Mouse (Mus musculus): Measurements from ENCODE around the gene Atn1. TPM values are rescaled to one million over a fixed set of nuclear protein-coding genes. Genes with fewer than 3 reads are reported as not detected.

Atn1 gene
- total RNA-seq, 2 experiments from 2014 or later: 154 to 162 TPM

DNA sequence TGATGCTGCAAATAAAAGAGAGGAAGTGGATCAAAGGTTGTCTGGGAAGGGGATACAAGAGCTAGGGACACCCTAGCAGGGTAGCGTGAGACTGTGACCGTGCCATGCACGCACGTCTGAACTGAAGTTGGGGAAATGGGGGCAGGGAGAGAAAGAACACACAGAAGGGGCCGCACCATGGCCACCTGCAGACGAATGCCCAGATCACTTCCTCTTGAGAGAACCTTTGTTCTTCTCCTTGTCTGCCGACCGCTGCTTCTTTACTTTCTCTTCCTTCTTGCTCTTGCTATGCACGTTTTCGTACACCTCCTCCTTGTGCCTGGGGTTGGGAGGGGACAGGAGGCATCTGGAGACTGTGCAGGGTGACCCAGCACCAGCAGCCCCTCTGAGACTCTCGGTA is 35.4 kb downstream of the Atn1 start:
- intact Hi-C loops (cut with DNase I): no loop called here
- no peak for DNase-seq (ENCODE audit: low spot score in 2 of 2)

DNA sequence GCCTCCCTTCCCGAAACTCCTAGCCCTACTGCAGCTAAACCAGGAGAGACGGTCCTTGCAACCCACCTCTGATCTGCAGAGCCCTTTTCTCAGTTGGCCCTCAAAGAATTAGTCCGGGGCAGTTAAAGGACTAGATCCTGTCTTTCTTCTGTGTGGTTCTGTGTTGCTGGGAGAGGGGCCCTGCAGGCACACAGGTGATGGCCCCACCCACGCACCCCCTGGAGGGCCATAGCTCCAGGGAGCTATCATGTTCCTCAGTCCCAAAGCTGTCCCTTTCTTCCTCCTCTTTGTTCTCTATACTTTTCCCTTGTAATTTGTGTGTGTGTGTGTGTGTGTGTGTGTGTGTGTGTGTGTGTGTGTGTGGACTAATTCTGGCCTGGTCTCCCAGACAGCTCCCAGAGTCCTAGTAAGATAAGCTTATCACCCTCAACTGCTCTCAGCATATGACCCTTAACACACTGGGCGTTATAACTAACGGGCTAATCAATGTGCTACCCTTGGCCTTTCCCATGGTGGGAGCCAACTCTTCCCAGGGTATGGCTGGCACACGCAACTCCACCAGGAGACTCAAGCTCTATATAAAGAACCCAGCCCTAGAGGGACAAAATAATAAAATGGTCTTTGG is 36.9 kb downstream of the Atn1 start:
- DNase-seq (ENCODE audit: low spot score in 2 of 2): no peak
- intact Hi-C loops (cut with DNase I): no loop called here

DNA sequence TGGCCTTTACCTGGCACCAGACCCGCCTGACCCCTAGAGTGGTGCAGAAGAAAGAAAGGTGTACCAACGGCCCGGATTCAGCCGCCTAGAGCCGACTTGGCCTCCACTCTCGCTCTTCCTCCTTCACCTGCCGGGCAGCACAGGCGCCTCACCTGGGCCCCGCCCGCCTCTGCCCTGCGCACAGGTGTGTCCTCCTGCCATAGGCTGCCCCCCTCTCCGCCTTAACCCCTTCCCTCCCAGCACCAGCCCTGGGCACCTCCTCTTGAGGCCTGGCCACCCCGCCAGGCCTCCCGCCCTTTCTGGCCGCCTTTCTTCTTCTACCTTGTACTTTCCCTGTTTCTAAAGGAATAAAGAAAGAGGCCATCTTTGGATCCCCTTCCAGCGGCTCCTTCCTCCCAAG is 37.6 kb downstream of the Atn1 start:
- intact Hi-C loops (cut with DNase I): no loop called here

DNA sequence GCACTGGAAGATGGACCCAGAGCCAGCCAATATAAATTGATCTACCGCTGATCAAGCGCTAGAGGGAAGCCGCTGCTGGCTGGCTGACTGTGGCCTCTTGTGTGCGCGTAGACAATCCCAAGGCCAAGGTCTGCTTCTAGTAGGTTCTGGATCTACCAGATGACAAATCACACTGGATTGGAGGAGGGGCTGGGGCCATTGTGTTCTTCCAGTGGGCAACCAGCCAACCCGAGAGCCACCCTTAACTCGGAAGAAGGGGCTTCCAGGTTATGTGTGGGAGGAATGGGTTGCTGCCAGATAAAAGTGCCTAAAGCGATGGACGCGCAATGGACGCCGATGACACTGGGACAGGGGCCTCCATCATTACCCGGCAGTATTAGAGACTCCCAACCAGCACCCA is 38.4 kb downstream of the Atn1 start:
- DNase-seq (ENCODE audit: low spot score in 2 of 2): no peak
- intact Hi-C loops (cut with DNase I): no loop called here

More for the DNA sequence above, 37.6 kb downstream of the Atn1 start:
- no peak for DNase-seq (ENCODE audit: low spot score in 2 of 2)

DNA sequence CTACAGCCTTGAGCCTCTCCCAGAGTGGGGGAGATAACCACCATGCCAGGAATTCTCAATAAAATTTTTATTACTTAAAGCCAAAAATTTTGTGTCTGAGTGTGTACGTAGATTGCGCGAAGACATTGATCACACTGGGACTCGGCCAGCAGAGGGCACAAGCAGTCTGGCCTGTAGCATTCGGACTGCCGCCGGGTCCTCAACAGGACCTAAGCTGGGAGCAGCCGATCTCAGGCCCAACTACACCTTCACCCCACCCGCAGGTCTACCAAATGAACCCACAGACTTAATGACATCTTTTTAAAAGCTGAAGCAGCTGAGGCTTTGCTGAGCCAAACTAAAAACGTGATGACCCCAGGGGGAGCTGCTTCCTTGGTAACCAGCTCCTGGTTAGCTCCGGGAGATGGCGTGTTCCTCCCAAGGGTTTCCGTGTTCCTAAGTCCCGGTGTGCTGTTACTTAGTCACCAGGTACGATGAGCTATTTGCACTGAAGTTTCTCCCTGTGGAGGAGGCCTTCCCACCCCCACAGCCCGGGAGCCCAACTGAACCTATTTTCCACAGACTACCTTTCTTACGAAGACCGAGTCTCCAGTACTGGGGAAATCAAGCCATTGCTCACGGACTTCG is 39.3 kb downstream of the Atn1 start:
- intact Hi-C loops (cut with DNase I): no loop called here
- DNase-seq (ENCODE audit: low spot score in 2 of 2): no peak

DNA sequence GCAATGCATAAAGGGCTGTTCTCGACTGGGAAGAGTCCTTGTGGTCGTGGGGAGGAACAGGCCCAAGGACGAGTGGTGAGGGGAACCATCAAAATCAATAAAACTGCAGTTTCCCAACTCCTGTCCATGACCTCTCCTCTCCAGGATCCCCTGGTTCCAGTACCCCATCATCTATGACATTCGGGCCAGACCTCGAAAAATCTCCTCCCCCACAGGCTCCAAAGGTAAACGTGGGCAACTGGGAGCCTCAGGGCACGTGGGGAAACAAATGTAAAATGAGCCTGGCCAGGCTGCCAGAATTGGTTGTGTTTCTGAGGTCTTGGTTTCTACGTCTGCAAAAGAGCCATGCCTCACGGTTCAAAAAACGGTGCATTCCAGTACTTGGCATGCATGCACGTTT is 43.4 kb downstream of the Atn1 start:
- no peak for DNase-seq (ENCODE audit: low spot score in 2 of 2)
- intact Hi-C loops (cut with DNase I): loop anchor here (2.0 to 5.0 kb wide), 4 partner anchors 28 to 294 kb away; partner anchors contain the start of genes Atn1, Gm45234, Grcc10 and Lpcat3

DNA sequence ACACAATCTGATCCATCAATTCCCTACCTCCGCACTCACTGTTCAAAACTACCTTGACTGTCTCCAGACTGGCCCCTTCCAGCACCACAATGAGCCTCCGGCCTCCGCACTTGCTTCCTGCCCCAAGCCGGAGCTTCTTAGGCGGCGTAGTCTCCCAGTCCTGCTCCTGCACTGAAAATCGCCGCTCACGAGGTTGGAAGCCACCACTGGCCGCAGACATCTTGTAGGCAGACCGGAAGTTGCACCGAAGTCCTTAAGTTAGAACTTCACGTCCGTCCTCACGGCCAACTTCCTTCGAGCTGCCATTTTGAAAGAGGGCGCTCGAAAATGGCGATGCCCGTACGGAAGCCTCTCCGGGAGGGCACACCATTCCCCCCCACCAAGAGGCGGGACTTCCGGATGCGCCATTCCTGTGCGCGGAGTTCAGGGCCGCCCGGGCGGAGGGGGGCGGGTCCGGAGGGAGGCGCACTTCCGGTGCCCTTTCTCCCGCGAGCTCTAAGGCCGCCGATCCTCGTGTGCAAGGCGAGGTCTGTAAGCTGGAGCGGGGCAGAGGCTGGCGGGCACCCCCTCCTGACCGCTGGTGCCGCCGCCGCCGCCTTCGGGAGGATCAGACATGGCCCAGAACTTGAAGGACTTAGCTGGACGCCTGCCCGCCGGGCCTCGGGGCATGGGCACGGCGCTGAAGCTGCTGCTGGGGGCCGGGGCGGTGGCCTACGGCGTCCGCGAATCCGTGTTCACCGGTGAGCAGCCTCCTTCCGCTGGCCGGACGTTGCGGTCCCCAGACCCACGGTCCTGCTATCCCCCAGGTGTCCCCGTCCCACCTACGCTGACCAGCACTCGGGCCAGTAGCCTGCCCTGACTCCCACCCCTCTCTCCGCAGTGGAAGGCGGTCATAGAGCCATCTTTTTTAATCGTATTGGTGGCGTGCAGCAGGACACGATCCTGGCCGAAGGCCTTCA is 44.2 kb downstream of the Atn1 start, which contains the start of the genes Emg1 and Phb2:
TSS of gene Emg1 (minus strand) at position 355 of the 959 bp plus-strand sequence.
TSS of gene Phb2 (plus strand) at position 513 of the 959 bp plus-strand sequence.
- DNase-seq (ENCODE audit: low spot score in 2 of 2): peak; percentile 98 to 99
- intact Hi-C loops (cut with DNase I): loop anchor here (2.0 to 5.0 kb wide), 4 partner anchors 29 to 295 kb away; partner anchors contain the start of genes Atn1, Gm45234, Grcc10 and Lpcat3

DNA sequence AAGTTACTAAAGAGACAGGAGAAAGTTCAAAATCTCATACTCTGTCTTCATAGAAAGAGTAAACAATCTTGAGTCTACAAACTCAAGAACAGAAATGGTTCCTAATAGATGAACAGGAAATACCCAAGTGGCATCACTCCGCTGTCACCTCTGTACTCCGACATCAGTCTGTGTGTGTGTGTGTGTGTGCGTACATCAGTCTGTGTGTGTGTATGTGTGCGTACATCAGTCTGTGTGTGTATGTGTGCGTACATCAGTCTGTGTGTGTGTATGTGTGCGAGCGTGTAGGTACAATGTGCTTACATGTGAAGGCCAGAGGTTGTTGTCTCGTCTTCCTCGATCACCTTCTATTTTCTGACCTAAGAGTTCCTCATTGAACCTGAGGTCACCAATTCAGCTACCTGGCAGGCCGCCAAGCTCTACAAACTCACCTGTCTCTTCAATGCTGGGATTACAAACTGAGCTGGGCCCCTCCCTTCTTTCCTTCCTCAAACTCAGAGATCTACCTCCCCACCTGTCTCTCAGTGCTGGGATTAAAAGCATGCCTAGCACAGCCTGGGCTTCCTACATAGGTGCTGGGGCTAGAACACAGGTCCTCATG is 47.9 kb downstream of the Atn1 start:
- no peak for DNase-seq (ENCODE audit: low spot score in 2 of 2)
- intact Hi-C loops (cut with DNase I): no loop called here

DNA sequence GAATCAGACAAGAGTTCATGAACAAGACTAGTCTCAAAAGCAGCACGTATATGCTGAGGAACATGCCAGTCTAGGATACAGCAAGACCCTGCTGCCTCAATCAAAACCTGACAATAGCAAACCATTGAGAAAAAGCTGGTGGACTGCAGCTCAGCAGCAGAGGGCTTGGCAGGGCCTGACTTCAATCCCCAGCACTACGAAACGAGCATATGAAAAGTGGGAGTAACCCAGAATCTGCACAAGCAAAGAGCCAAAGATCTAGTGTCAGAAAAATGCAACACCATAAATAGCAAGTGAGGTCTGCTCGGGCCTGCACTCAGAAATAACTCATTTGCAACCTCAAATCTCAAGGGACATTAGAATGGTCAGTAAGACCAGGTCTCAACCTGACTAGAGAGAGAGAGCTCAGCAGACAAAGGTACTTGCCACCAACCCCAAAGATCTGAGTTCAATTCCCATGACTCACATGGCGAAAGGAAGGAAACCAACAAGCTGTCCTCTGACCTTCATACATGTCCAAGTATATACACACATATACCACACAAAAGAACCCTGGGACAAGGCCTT is 50.2 kb downstream of the Atn1 start:
- no peak for DNase-seq (ENCODE audit: low spot score in 2 of 2)
- intact Hi-C loops (cut with DNase I): no loop called here

DNA sequence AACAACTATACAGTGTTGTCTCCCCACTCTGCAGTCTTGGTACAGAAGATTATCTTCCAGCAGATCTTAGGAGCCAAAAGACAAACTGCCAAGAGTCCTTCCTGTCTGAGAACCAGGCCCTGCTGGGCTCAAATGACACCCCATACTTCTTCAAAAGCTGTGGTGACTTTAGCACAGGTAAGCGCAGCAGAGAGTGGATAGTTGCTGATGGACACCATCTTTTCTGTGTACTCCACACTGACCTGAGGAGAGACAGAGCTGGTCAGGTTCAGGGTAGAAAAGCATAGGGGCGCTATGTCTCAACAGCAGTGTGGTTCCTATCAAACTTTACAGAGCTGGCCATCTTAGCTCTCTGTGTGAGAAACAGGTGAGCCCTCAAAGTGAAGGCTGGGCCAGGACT is 51.9 kb downstream of the Atn1 start:
- intact Hi-C loops (cut with DNase I): loop anchor here (5.0 kb wide), 1 partner anchor 42 kb away; the partner anchor contains the start of gene Lpcat3
- no peak for DNase-seq (ENCODE audit: low spot score in 2 of 2)

DNA sequence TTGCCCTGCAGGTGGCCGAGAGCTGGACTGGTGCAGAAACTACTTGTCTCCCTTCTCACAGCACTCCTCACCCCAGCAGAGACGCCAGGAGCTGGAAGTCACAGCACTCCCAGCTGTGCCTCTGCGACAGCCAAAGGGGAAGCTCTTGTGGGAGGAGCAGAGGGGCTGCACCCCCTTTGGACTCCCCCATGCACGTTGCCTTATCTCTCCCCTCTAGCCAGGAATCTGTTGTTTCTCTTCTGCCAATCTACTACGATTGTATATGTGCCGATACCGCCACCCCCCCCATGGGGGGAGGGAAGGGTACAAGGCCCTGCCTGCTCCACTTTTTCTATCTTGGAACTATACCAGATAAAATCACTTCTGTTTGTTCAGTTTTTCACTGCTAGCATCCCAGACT is 52.5 kb downstream of the Atn1 start:
- intact Hi-C loops (cut with DNase I): loop anchor here (5.0 kb wide), 1 partner anchor 41 kb away; the partner anchor contains the start of gene Lpcat3

DNA sequence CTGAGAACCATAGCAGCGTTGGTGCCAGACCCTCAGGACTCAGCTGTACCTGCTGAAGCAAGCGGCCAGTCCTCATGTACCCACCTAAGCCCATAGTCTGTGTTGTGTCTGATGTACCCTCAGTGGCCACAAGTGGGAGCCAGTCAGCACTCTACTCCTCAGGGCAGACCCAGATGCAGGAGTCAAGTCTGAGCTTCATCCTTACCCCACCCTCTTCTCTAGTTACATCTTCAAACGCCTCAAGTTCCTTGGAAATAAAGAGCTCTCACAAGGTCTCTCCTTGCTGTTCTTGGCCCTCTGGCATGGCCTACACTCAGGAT is 53.6 kb downstream of the Atn1 start:
- peak; percentile 66 to 75 for DNase-seq (ENCODE audit: low spot score in 2 of 2)
- intact Hi-C loops (cut with DNase I): loop anchor here (5.0 kb wide), 1 partner anchor 40 kb away; the partner anchor contains the start of gene Lpcat3

More for the DNA sequence above, 52.5 kb downstream of the Atn1 start:
- DNase-seq (ENCODE audit: low spot score in 2 of 2): no peak

DNA sequence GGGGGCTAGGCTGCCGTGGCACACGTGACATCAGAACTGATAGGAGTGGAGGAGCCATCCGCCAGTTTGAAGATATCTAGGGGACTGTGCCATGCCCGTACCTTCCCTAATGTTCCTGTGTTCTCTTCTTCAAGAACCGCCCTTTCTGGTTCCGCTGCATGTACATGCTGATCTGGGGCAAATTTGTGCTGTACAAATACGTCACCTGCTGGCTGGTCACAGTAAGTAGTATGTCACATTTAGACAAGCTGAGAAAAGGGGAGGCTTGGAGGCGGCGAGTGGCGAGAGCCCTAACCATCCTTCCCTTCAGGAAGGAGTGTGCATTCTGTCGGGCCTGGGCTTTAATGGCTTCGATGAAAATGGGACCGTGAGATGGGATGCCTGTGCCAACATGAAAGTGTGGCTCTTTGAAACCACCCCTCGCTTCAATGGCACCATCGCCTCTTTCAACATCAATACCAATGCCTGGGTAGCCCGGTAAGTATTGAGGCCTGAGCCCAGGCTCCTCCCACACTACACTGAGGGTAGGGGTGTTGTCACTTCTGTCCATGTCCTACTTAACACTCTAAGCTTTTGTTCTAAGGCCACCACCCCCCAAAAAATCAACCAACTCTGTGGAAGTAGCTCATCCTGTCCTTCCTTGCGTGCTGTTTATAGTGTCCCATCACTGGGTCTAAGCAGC is 54.1 kb downstream of the Atn1 start:
- intact Hi-C loops (cut with DNase I): loop anchor here (5.0 kb wide), 1 partner anchor 40 kb away; the partner anchor contains the start of gene Lpcat3
- no peak for DNase-seq (ENCODE audit: low spot score in 2 of 2)

DNA sequence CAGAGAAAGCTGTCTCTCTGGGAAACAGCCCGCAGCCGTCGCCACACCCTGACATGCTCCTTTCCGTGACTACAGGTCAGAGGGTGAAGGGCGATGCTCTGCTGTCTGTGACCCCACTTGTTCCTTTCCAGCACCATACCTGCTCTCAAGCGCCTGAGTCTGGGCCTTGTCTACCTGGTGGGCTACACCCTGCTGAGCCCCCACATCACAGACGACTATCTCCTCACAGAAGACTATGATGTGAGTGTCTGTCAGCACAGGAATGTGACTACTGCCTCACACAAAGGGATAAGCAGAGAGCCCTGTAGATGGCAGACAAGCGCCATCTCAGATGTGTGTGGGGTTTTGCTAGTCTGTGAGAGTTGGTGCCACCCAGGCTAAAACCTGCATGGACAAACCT is 55.0 kb downstream of the Atn1 start:
- intact Hi-C loops (cut with DNase I): loop anchor here (5.0 kb wide), 1 partner anchor 39 kb away; the partner anchor contains the start of gene Lpcat3
- DNase-seq (ENCODE audit: low spot score in 2 of 2): no peak

DNA sequence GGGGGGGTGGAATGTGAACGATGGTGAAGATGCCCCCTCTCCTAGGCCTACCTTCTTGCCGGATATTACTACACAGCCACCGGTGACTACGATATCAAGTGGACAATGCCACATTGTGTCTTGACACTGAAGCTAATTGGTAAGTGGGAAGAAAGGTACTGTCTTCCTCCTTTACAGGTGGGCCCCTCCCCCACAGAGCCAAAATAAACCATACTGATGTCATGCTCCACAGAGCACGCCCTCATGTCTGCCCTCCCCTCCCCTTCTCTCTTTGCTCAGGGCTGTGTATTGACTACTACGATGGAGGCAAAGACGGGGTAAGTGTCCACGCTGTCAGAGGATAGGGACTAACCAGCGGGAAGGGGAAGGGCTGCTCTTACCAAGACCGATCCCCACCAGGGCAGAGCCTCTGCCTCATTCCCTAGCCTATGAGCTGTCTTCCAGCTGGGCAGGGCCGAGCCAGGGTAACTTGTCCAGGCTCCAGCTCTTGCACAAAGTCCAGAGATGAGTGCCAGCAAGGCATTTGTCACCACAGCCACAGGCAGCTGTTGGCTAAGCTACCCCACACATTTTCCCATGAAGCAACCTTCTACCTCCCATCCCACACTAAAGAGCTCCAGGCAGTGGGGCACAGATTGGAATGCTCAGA is 56.2 kb downstream of the Atn1 start:
- peak in 1 of 2 experiments; percentile 79 for DNase-seq (ENCODE audit: low spot score in 2 of 2)
- intact Hi-C loops (cut with DNase I): loop anchor here (5.0 kb wide), 1 partner anchor 38 kb away; the partner anchor contains the start of gene Lpcat3

DNA sequence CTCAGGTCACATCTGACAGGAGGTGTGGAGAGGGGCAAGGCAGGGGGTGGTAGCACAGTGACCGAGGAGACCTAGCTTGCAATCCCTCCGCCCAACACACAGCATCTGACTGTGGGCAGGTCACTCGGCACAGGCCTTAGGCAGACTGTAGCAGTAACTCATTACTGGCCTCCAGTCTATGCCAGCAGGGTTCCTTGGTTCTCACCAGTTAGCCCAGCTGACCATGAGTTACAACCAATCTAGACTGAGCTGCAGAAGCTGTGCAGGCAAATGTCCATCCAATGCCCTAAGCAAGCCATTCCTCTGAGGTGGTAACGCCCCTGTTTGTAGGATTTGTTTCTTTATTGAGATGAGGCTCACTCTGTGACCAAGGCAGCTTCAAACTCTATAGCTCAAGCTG is 57.0 kb downstream of the Atn1 start:
- DNase-seq (ENCODE audit: low spot score in 2 of 2): no peak
- intact Hi-C loops (cut with DNase I): no loop called here

DNA sequence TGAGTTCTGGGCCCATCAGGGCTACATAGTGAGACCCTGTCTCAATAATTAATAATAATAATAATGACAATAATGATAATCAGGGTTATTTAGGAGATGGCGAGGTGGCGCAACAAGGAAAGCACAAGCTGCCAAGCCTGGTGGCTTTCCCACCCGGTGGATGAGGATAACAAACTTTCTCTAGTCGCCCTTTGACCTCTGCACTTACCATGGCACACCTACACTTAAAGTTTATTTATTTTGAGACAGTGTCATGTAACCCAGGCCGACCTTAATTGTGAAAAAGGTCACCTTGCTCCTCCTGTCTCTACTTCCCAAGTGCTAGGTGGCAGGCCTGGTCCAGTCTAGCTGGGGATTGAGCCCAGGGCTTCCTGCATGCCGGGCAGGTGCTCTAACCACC is 57.6 kb downstream of the Atn1 start:
- no peak for DNase-seq (ENCODE audit: low spot score in 2 of 2)
- intact Hi-C loops (cut with DNase I): no loop called here
